10 mouse cellular contexts compared by ENCODE assay signal in the genomic region with DNA sequence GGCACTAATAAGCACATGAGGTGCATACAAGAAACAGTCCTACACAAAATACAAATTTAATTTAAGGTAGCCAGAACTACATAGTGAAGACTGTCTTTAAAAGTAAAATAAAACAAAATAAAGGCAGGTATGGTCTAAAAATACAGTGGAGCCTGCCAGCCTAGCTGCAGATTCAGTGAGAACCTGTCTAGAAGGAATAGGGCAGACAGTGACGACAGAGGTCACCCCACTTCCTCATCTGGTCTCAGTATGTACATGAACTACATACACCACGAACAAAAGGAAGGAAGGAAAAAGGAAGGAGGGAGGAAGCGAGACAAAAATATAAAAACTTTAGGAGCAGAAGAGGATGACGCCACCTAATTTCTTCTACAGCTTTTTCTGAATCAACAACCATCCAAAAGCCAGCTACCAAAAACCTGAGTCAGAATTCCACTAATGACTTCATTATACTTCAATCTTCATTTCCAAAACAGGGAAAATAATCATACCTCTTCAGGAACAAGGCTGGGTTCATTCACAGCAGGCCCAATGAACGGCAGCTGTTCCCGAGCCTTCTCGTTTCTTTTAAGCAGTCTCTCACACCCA. TPM values are rescaled to one million over a fixed set of nuclear protein-coding genes. Genes with fewer than 3 reads are reported as not detected.
DNase-seq lines count a peak whose midpoint lies in the region; ATAC-seq and TF ChIP-seq lines count a peak whose summit lies in the region.
"Had no signal": no experiment of that assay in that cellular context is flagged by ENCODE, and none has a peak within 500 bp of the region (broad histone marks: within the 10 kb centered on the region; RNA-seq: fewer than 3 reads in every experiment).

No protein-coding gene starts in this region.

- no peaks in the 10 kb centered on the region for H3K9me3 ChIP-seq in midbrain, embryonic 12.5 days
- no peaks in the 10 kb centered on the region for H3K9me3 ChIP-seq in midbrain, embryonic 11.5 days (ENCODE audit: control insufficient read depth, low read length)
- no peaks in the 10 kb centered on the region for H3K9me3 ChIP-seq in forebrain, embryonic 16.5 days (ENCODE audit: control insufficient read depth, low read length)
- no peaks in the 10 kb centered on the region for H3K9me3 ChIP-seq in neural tube, embryonic 14.5 days (ENCODE audit: control insufficient read depth, low read length)
- H3K9me3 ChIP-seq: limb, embryonic 12.5 days had no signal

- H3K4me1 ChIP-seq in heart, adult 2 months (ENCODE audit: control insufficient read depth, insufficient read depth, low read length), result peaks cover 28% of the 10 kb centered on the region
- peaks cover 37% of the 10 kb centered on the region for H3K4me1 ChIP-seq in midbrain, embryonic 12.5 days
- peaks cover 7% of the 10 kb centered on the region; the same call in 1 of the 2 replicates for H3K4me1 ChIP-seq in midbrain, embryonic 11.5 days (ENCODE audit: control insufficient read depth, insufficient read depth, low read length)
- peaks cover 56% of the 10 kb centered on the region for H3K4me1 ChIP-seq in forebrain, embryonic 16.5 days (replicated peaks; ENCODE audit: control insufficient read depth, insufficient read depth, low read length)
- peaks cover 29% of the 10 kb centered on the region for H3K4me1 ChIP-seq in neural tube, embryonic 14.5 days (ENCODE audit: control insufficient read depth, insufficient read depth, low read length)

- WGBS in heart, adult 2 months, result 20% methylated on average over 7 of the region's 7 CpGs
- 87% methylated on average over 7 of the region's 7 CpGs for WGBS in midbrain, embryonic 12.5 days
- WGBS in midbrain, embryonic 11.5 days, result 87% methylated on average over 7 of the region's 7 CpGs
- 58% methylated on average over 7 of the region's 7 CpGs for WGBS in forebrain, embryonic 16.5 days
- 82% methylated on average over 7 of the region's 7 CpGs for WGBS in neural tube, embryonic 14.5 days

- no peak for ATAC-seq in midbrain, embryonic 12.5 days (ENCODE audit: low FRiP score, low read depth)
- no peak for ATAC-seq in midbrain, embryonic 11.5 days (ENCODE audit: low FRiP score)
- no peak for ATAC-seq in forebrain, embryonic 16.5 days
- no peak for ATAC-seq in neural tube, embryonic 14.5 days (ENCODE audit: low read depth)
- ATAC-seq in megakaryocyte-erythroid progenitor cell, adult 5-6 weeks (replicated peaks; ENCODE audit: low FRiP score, low TSS enrichment, poor library complexity, severe bottlenecking), result no peak

- H3K36me3 ChIP-seq in heart, adult 2 months (ENCODE audit: control insufficient read depth, insufficient read depth, low read length), result peaks cover 68% of the 10 kb centered on the region
- H3K36me3 ChIP-seq in midbrain, embryonic 12.5 days, result 0 out of 2 replicates have a peak, but pooled peaks cover 3% of the 10 kb centered on the region
- H3K36me3 ChIP-seq in midbrain, embryonic 11.5 days (ENCODE audit: control insufficient read depth, insufficient read depth, low read length), result no peaks in the 10 kb centered on the region; the same call in 1 of the 2 replicates
- H3K36me3 ChIP-seq in forebrain, embryonic 16.5 days (ENCODE audit: control insufficient read depth, insufficient read depth), result no peaks in the 10 kb centered on the region
- no peaks in the 10 kb centered on the region for H3K36me3 ChIP-seq in neural tube, embryonic 14.5 days (ENCODE audit: control insufficient read depth, insufficient read depth, low read length)

- TF ChIP-seq EP300 in heart, adult 2 months (IDR thresholded peaks at IDR 0.05; ENCODE audit: insufficient read depth, low read depth, low read length), result no peak

- intact Hi-C loops in heart, adult 2 months (cut with DNase I), result loop anchor here (10.0 kb wide), 1 partner anchor 213 kb away; a partner anchor contains a TSS
- intact Hi-C loops in heart, postnatal 25 days (cut with DNase I), result no loop called here

- no peak overlapping the region for H3K9ac ChIP-seq in heart, adult 2 months (ENCODE audit: low read depth, low read length)
- no peak overlapping the region for H3K9ac ChIP-seq in midbrain, embryonic 12.5 days (replicated peaks)
- no peak overlapping the region for H3K9ac ChIP-seq in midbrain, embryonic 11.5 days (ENCODE audit: low read length)
- H3K9ac ChIP-seq in forebrain, embryonic 16.5 days (replicated peaks; ENCODE audit: low read depth, low read length), result 0 out of 2 replicates have a peak overlapping the region, but pooled peaks have one; percentile 4
- H3K9ac ChIP-seq in neural tube, embryonic 14.5 days (replicated peaks; ENCODE audit: low read depth, low read length), result no peak overlapping the region
- H3K9ac ChIP-seq: limb, embryonic 12.5 days had no signal

- DNase-seq in heart, adult 2 months, result no peak
- DNase-seq in heart, postnatal 25 days (ENCODE audit: low spot score), result no peak
- no peak for DNase-seq in midbrain, embryonic 11.5 days (ENCODE audit: low spot score, missing footprints)
- DNase-seq in urinary bladder, postnatal 36 days (ENCODE audit: low spot score in 2 of 2), result no peak
- DNase-seq: cerebellum, adult 8-10 months had no signal

- H3K27me3 ChIP-seq in heart, adult 2 months (ENCODE audit: control insufficient read depth, insufficient read depth, low read length), result no peaks in the 10 kb centered on the region
- H3K27me3 ChIP-seq in midbrain, embryonic 12.5 days, result no peaks in the 10 kb centered on the region
- H3K27me3 ChIP-seq in midbrain, embryonic 11.5 days (ENCODE audit: control insufficient read depth, insufficient read depth, low read length), result no peaks in the 10 kb centered on the region
- H3K27me3 ChIP-seq in forebrain, embryonic 16.5 days (replicated peaks; ENCODE audit: control insufficient read depth, insufficient read depth, low read length), result no peaks in the 10 kb centered on the region
- no peaks in the 10 kb centered on the region for H3K27me3 ChIP-seq in neural tube, embryonic 14.5 days (ENCODE audit: control insufficient read depth, insufficient read depth, low read length)
- H3K27me3 ChIP-seq: limb, embryonic 12.5 days had no signal

- H3K4me2 ChIP-seq in midbrain, embryonic 12.5 days (replicated peaks), result no peak overlapping the region
- no peak overlapping the region for H3K4me2 ChIP-seq in midbrain, embryonic 11.5 days
- H3K4me2 ChIP-seq in forebrain, embryonic 16.5 days (ENCODE audit: low read length), result no peak overlapping the region
- H3K4me2 ChIP-seq in neural tube, embryonic 14.5 days (ENCODE audit: low read depth, low read length), result no peak overlapping the region
- H3K4me2 ChIP-seq: limb, embryonic 12.5 days had no signal

- no peak overlapping the region for H3K4me3 ChIP-seq in heart, adult 2 months
- H3K4me3 ChIP-seq in midbrain, embryonic 12.5 days, result no peak overlapping the region
- H3K4me3 ChIP-seq in midbrain, embryonic 11.5 days (ENCODE audit: low read depth, low read length), result no peak overlapping the region
- H3K4me3 ChIP-seq in forebrain, embryonic 16.5 days (replicated peaks; ENCODE audit: low read length), result no peak overlapping the region
- no peak overlapping the region for H3K4me3 ChIP-seq in neural tube, embryonic 14.5 days (ENCODE audit: low read depth, low read length)
- H3K4me3 ChIP-seq: limb, embryonic 12.5 days had no signal

- peak overlapping the region; percentile 80 for H3K27ac ChIP-seq in heart, adult 2 months
- peak overlapping the region; percentile 4; the same call in 1 of the 2 replicates for H3K27ac ChIP-seq in midbrain, embryonic 12.5 days (replicated peaks)
- no peak overlapping the region for H3K27ac ChIP-seq in midbrain, embryonic 11.5 days (ENCODE audit: low read depth, low read length)
- H3K27ac ChIP-seq in forebrain, embryonic 16.5 days (ENCODE audit: low read length), result peak overlapping the region; percentile 66
- H3K27ac ChIP-seq in neural tube, embryonic 14.5 days (ENCODE audit: low read depth, low read length), result 0 out of 2 replicates have a peak overlapping the region, but pooled peaks have one; percentile 28

- TF ChIP-seq POLR2A in heart, adult 2 months (IDR thresholded peaks at IDR 0.05; ENCODE audit: insufficient read depth, low read depth, low read length), result no peak

- H3K79me2 ChIP-seq in heart, adult 2 months (replicated peaks; ENCODE audit: control insufficient read depth, insufficient read depth, low read length), result peaks cover 15% of the 10 kb centered on the region

- no peak for TF ChIP-seq CTCF in heart, adult 2 months (IDR thresholded peaks at IDR 0.05)

RNA-seq across cellular contexts. Expression of a gene that starts 10.0 kb away (rescaled TPM):
- 10 to 100 TPM; 38.1 to 43.3 TPM for total RNA-seq in heart, adult 2 months (2021)
- polyA plus RNA-seq in heart, adult 2 months (2012; rRNA removed), result 32.9 and 38.0 TPM in 2 replicates
- total RNA-seq in heart, postnatal 25 days (2021), result 10 to 100 TPM; 40.4 to 41.2 TPM
- 54.8 and 61.4 TPM in 2 replicates for polyA plus RNA-seq in midbrain, embryonic 12.5 days (2016; fragmentation: Nextera tagmentation; extraction: Ambion mirVana)
- polyA plus RNA-seq in midbrain, embryonic 11.5 days (2014; fragmentation: Nextera tagmentation; extraction: Ambion mirVana), result 41.7 and 42.6 TPM in 2 replicates
- polyA plus RNA-seq in forebrain, embryonic 16.5 days (2015; fragmentation: Nextera tagmentation; extraction: Ambion mirVana), result 56.8 and 60.2 TPM in 2 replicates
- 41.8 and 45.5 TPM in 2 replicates for polyA plus RNA-seq in neural tube, embryonic 14.5 days (2014; fragmentation: Nextera tagmentation; extraction: Ambion mirVana)
- total RNA-seq in megakaryocyte-erythroid progenitor cell, adult 5-6 weeks (2014; fragmentation: Nextera tagmentation), result 48.8 and 57.3 TPM in 2 replicates
- total RNA-seq in megakaryocyte-erythroid progenitor cell, adult 5-6 weeks (2017), result 101 and 150 TPM in 2 replicates
